Mouse (Mus musculus) intestine, embryonic 16.5 days (tissue): Measurements from ENCODE around the gene Dusp16. TPM values are rescaled to one million over a fixed set of nuclear protein-coding genes. Genes with fewer than 3 reads are reported as not detected.

Experiments used
- ATAC-seq: fragments of 200-750 bp; cut with Nextera tagmentation; 2 replicates; pipeline ENCODE4 v1.8.0; 2017; ENCODE audit warnings: moderate TSS enrichment, moderate library complexity
- H3K27ac ChIP-seq: fragments of 300-500 bp; sonication (generic); 2 replicates; pipeline ENCODE4 v1.5.1; 2014; ENCODE audit warnings: mild to moderate bottlenecking, low read length
- H3K27me3 ChIP-seq: fragments of 300-500 bp; sonication (generic); replicated peaks from 2 replicates; pipeline ENCODE4 v1.6.1; 2014; ENCODE audit warnings: low read length, control low read depth, mixed read lengths; ENCODE audit not compliant: control insufficient read depth, insufficient read depth
- H3K36me3 ChIP-seq: fragments of 300-500 bp; sonication (generic); 2 replicates; pipeline ENCODE4 v1.6.1; 2014; ENCODE audit warnings: low read length, control low read depth; ENCODE audit not compliant: control insufficient read depth, insufficient read depth
- H3K4me1 ChIP-seq: fragments of 300-500 bp; sonication (generic); 2 replicates; pipeline ENCODE4 v1.6.1; 2014; ENCODE audit warnings: low read length, control low read depth, mixed read lengths; ENCODE audit not compliant: control insufficient read depth, insufficient read depth
- H3K4me2 ChIP-seq: fragments of 300-500 bp; sonication (generic); 2 replicates; pipeline ENCODE4 v1.6.1; 2014; ENCODE audit warnings: low read depth, low read length, control low read depth
- H3K4me3 ChIP-seq: fragments of 300-500 bp; sonication (generic); 2 replicates; pipeline ENCODE4 v1.5.1; 2014; ENCODE audit warnings: mild to moderate bottlenecking, low read length
- H3K9ac ChIP-seq: fragments of 300-500 bp; sonication (generic); 2 replicates; pipeline ENCODE4 v1.6.1; 2014; ENCODE audit warnings: low read depth, low read length
- H3K9me3 ChIP-seq: fragments of 300-500 bp; sonication (generic); 2 replicates; pipeline ENCODE4 v1.6.1; 2016; ENCODE audit warnings: low read length, control low read depth; ENCODE audit not compliant: control insufficient read depth
- WGBS: fragments of 180-500 bp; shearing (Covaris S2); extraction: QIAGEN DNeasy Blood & Tissue Kit; methylation state at CpG from one replicate; pipeline ENCODE4 v1.1.7; 2014; 5-methylcytosine and 5-hydroxymethylcytosine counted together
- polyA plus RNA-seq: library from polyadenylated mRNA; unstranded; fragments of >200 nt; fragmentation: Nextera tagmentation; extraction: Ambion mirVana; gene quantifications from 2 replicates; pipeline ENCODE4 v1.2.1, GENCODE M21; 2015

Dusp16 gene
- polyA plus RNA-seq, 1 experiment from 2014 or later: 11.9 TPM

DNA sequence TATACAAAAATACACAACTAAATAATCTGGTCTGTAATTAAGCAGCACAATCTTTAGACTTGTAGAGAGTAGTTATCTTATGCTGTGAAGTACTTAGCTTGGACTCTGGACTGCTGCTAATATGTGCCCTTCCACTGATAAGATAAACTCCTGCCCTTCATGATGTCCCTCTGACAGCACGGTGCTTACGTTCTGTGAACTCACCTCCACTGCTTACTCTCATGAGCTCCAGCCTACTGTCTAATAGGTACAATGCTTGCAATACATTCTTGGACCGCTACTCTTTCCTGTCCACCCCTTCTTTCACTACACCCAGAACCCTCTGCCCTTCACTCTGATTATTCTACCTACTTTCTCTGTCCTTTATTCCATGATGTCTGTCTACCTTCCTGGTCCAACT, 61.4 kb downstream of the Dusp16 start:
- Histone ChIP-seq H3K27ac (peak overlapping the region; percentile 75), H3K9me3 (no peaks in the 10 kb centered on the region), H3K36me3 (0 out of 2 replicates have a peak, but pooled peaks cover 4% of the 10 kb centered on the region), H3K4me2 (0 out of 2 replicates have a peak overlapping the region, but pooled peaks have one; percentile 14), H3K4me3 (no peak overlapping the region), H3K4me1 (peaks cover 13% of the 10 kb centered on the region), H3K27me3 (no peaks in the 10 kb centered on the region), H3K9ac (no peak overlapping the region)
- 50% methylated on average over 3 of the region's 3 CpGs for WGBS
- ATAC-seq: peak; percentile 94

DNA sequence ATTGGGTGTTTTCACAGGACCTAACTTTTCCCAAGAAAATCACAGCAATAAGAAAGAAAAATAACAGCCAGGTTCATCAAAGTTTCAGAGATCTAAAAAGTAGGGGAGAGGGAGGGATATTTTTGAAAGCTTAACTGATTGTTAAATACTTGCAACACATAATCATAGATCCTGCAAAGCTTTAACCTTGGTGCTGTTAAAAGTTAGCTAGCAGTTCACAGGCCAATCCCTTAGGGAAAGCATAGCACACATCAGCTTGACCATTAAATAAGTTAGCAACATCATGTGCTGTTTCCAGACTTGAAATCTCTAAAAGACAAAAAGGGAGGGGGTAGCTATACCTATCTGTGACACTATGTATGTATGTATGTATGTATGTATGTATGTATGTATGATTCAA, 67.0 kb downstream of the Dusp16 start:
- no peaks in the 10 kb centered on the region for H3K9me3 ChIP-seq
- no peak overlapping the region for H3K9ac ChIP-seq
- no peak for ATAC-seq
- H3K36me3 ChIP-seq: peaks cover 7% of the 10 kb centered on the region; the same call in 1 of the 2 replicates
- no peaks in the 10 kb centered on the region for H3K27me3 ChIP-seq
- peaks cover 9% of the 10 kb centered on the region for H3K4me1 ChIP-seq
- H3K4me3 ChIP-seq: no peak overlapping the region
- no peak overlapping the region for H3K4me2 ChIP-seq
- H3K27ac ChIP-seq: peak overlapping the region; percentile 38; the same call in 1 of the 2 replicates

DNA sequence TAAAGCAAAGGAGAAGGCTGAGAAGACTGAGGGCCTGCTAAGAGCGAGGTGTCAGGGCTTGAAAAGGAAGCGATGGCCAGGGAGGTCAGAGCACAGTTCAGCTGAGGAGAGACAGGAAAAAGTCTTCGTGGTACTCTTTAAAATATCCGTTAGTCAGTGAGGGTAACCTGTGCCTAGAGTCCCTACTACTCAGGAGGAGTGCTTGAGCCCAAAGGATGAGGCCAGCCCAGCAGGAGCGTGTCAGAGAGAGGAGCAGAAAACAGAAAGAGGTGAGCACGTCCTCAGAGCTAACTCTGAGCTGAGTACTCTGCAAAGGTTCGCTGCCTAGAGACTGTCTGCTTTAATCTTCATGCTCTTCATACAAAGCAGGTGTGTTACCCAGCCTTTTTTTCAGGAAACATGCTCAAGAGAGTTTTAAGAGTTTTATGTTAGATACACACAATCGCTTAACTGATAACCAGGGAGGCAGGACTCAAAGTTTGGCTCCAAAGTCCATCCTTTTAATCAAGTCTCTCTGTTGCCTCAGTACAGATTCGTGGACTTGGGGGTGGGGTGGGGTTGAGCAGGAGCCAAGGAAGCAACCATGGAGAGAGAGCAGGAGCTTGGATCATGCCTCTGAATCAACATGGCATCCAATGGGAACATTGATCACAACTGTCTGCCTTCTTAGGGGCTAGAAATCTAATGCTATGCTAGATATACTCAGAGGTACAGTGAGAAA, 68.4 kb downstream of the Dusp16 start:
- Histone ChIP-seq H3K36me3 (peaks cover 7% of the 10 kb centered on the region; the same call in 1 of the 2 replicates), H3K9me3 (no peaks in the 10 kb centered on the region), H3K9ac (no peak overlapping the region), H3K27ac (peak overlapping the region; percentile 77), H3K4me1 (peaks cover 13% of the 10 kb centered on the region), H3K4me2 (0 out of 2 replicates have a peak overlapping the region, but pooled peaks have one; percentile 1), H3K27me3 (no peaks in the 10 kb centered on the region), H3K4me3 (no peak overlapping the region)
- 65% methylated on average over 9 of the region's 9 CpGs for WGBS
- peak; percentile 93 for ATAC-seq

DNA sequence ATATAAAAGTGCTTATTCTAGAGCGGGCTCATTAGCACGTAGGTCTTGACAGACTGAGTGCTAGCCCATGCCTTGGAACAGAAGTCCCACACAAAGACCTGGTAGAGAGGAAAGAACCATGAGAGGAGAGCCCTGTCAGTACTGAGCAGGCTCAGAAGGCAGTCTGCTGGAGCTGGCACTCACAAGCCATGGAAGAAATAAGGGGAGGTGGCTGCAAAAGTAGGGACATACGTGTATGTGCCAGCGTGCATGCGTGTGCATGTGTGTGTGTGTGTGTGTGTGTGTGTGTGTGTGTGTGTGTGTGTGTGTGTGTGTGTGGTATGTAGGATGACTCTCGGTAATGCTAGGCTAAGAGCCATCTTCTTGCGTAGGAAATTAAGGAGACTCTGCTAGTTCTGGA, 69.1 kb downstream of the Dusp16 start:
- WGBS: 91% methylated on average over 7 of the region's 7 CpGs

DNA sequence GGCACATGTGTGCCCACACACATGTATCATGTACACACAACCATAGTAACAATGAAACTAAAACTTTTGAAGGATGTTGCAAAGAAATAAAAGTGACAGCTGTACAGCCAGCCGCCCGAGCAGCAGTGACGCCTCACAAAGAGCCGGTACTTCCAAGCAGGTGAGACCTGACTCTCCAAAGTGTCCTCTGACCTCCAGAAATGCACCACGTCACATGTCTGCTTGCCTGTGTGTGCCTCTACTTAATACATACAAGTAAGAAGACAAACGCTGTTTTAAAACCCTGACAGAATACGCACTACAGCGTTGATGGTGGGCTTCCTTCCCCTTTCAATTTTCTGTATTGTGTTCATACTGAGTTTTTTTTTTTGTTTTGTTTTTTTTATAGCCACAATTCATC, 69.5 kb downstream of the Dusp16 start:
- 80% methylated on average over 8 of the region's 8 CpGs for WGBS

More for the DNA sequence above, 69.1 kb downstream of the Dusp16 start:
- H3K4me1 ChIP-seq: peaks cover 17% of the 10 kb centered on the region
- no peak for ATAC-seq
- H3K4me3 ChIP-seq: no peak overlapping the region
- peak overlapping the region; percentile 77 for H3K27ac ChIP-seq
- no peaks in the 10 kb centered on the region for H3K9me3 ChIP-seq
- no peak overlapping the region for H3K4me2 ChIP-seq
- no peaks in the 10 kb centered on the region for H3K27me3 ChIP-seq
- H3K9ac ChIP-seq: no peak overlapping the region
- H3K36me3 ChIP-seq: peaks cover 7% of the 10 kb centered on the region; the same call in 1 of the 2 replicates

DNA sequence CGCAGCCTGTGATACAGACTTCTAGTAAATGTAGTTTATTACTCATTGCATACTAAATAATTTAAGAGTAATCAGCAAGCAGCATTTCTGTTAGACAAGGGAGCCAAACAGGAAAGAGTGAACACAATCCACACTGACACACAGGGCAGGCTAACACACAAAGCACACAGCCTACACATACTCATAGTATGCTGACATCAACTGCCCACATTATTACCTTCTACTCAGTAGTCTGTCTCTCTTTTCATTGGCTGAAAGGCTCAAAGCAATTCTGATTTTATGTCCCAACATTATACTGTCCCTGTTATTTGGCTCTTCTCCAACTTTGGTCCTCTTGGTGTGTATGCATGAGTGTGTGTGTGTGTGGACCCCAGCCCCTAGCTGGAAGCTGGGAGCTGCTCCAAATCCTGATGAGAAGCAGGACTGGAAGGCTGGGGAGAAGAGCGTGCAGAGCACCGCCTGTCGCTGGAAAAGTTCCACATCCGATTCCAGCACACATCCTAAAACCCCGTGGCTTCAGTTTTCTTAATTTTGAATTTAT, 70.6 kb downstream of the Dusp16 start:
- Histone ChIP-seq H3K4me3 (no peak overlapping the region), H3K4me1 (peaks cover 27% of the 10 kb centered on the region), H3K27me3 (no peaks in the 10 kb centered on the region), H3K9ac (no peak overlapping the region), H3K9me3 (no peaks in the 10 kb centered on the region), H3K36me3 (peaks cover 7% of the 10 kb centered on the region; the same call in 1 of the 2 replicates), H3K4me2 (no peak overlapping the region), H3K27ac (no peak overlapping the region)
- WGBS: 75% methylated on average over 6 of the region's 6 CpGs
- no peak for ATAC-seq

More for the DNA sequence above, 69.5 kb downstream of the Dusp16 start:
- Histone ChIP-seq H3K9ac (no peak overlapping the region), H3K27me3 (no peaks in the 10 kb centered on the region), H3K27ac (peak overlapping the region; percentile 77), H3K4me1 (peaks cover 18% of the 10 kb centered on the region), H3K4me2 (no peak overlapping the region), H3K36me3 (peaks cover 7% of the 10 kb centered on the region; the same call in 1 of the 2 replicates), H3K9me3 (no peaks in the 10 kb centered on the region), H3K4me3 (no peak overlapping the region)
- no peak for ATAC-seq

DNA sequence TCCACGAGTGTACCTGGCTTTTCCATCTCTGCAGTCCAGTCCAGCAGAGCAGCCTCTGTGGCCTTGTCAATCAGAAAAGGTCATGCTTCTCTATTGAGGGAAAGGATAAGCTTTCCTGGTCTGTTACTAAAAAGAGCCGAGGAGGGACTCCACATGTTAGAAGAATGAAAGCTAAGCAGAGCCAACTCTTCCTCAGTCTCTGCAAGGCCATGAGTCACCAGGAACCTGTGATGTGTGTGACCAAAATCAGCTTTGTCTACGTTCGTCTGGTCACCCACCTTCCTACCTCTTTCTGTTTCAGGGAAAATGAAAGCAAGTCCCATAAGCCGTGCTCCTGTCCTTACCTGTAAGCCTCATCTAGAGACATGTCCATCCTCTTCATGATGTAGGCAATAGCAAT, 72.3 kb downstream of the Dusp16 start:
- no peaks in the 10 kb centered on the region for H3K27me3 ChIP-seq
- H3K4me1 ChIP-seq: peaks cover 27% of the 10 kb centered on the region
- ATAC-seq: no peak
- WGBS: 87% methylated on average over 5 of the region's 5 CpGs
- H3K4me2 ChIP-seq: no peak overlapping the region
- H3K36me3 ChIP-seq: peaks cover 7% of the 10 kb centered on the region; the same call in 1 of the 2 replicates
- no peaks in the 10 kb centered on the region for H3K9me3 ChIP-seq
- H3K4me3 ChIP-seq: no peak overlapping the region
- no peak overlapping the region for H3K9ac ChIP-seq
- no peak overlapping the region for H3K27ac ChIP-seq

DNA sequence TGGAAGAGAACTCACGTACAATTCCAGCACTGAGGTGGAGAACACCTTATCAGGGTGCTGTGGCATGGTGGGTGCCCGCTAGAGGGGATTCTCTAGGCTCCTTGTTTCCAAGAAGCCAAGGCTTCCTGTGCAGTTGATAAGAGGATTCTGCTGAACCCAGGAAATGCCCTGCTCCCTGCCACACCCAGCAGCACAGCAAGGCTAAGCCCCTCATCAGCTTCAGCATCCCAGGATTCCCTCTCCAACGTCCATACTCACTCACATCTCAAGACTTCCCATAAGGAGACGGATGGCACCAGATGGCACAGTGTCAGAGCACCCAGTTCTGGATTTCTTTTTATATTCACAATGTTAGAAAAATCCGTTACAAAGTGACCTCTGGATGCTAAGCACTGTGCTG, 73.3 kb downstream of the Dusp16 start:
- H3K4me3 ChIP-seq: no peak overlapping the region
- no peak overlapping the region for H3K4me2 ChIP-seq
- WGBS: 79% methylated on average over 5 of the region's 5 CpGs
- no peak for ATAC-seq
- peaks cover 7% of the 10 kb centered on the region; the same call in 1 of the 2 replicates for H3K36me3 ChIP-seq
- H3K4me1 ChIP-seq: peaks cover 22% of the 10 kb centered on the region
- peak overlapping the region; percentile 77 for H3K27ac ChIP-seq
- no peaks in the 10 kb centered on the region for H3K27me3 ChIP-seq
- no peak overlapping the region for H3K9ac ChIP-seq
- H3K9me3 ChIP-seq: no peaks in the 10 kb centered on the region

DNA sequence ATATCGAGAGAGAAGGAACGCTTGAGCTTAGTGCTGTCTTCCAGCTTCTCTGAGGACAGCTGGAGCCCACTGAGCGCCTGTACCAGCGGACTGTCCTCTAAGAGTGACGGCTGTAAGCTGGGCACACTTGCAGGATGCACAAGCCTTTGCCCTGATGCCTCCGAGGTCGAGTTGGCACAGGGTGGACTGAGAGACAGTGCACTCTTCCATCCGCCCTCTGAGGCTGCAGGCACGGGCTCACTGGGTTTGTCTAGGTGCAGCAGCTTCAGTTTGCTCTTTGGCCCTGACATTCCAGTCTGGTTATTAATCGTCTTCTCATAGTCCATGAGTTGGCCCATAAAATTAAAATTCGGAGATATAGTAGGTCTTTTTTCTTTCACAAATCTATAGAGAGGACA, 73.8 kb downstream of the Dusp16 start:
- Histone ChIP-seq H3K4me2 (no peak overlapping the region), H3K4me3 (no peak overlapping the region), H3K9ac (no peak overlapping the region), H3K36me3 (peaks cover 7% of the 10 kb centered on the region; the same call in 1 of the 2 replicates), H3K4me1 (peaks cover 22% of the 10 kb centered on the region), H3K27me3 (no peaks in the 10 kb centered on the region), H3K9me3 (no peaks in the 10 kb centered on the region), H3K27ac (peak overlapping the region; percentile 77)
- 80% methylated on average over 11 of the region's 11 CpGs for WGBS
- peak; percentile 59 for ATAC-seq
